Mouse (Mus musculus): ENCODE data around the gene Rsc1a1. TPM values are rescaled to one million over a fixed set of nuclear protein-coding genes. Genes with fewer than 3 reads are reported as not detected.
A peak's percentile ranks its signal among the peaks of the same experiment; 100 is the strongest.

Rsc1a1 gene
- polyA plus RNA-seq, 1 experiment from 2014 or later: not detected

GRCm38 (mm10) chr4:141682706-141683230, 2.6 kb downstream of the Rsc1a1 start:
- ATAC-seq (ENCODE audit: insufficient read depth, low FRiP score): no peak
- H3K27ac ChIP-seq (ENCODE audit: low read length): 0 out of 2 replicates have a peak overlapping the region, but pooled peaks have one; percentile 16
- 71% methylated on average over 12 of the region's 12 CpGs for WGBS

GRCm38 (mm10) chr4:141681767-141682166, 3.6 kb downstream of the Rsc1a1 start:
- Histone ChIP-seq H3K36me3 (ENCODE audit: control insufficient read depth, insufficient read depth, low read length) (peaks cover 23% of the 10 kb centered on the region), H3K4me1 (ENCODE audit: control insufficient read depth, insufficient read depth, low read length) (peaks cover 11% of the 10 kb centered on the region), H3K27ac (ENCODE audit: low read length) (peak overlapping the region; percentile 62; the same call in 1 of the 2 replicates), H3K9ac (ENCODE audit: low read length) (no peak overlapping the region), H3K9me3 (replicated peaks; ENCODE audit: control insufficient read depth, low read length) (no peaks in the 10 kb centered on the region), H3K27me3 (ENCODE audit: control insufficient read depth, insufficient read depth, low read length) (no peaks in the 10 kb centered on the region), H3K4me2 (ENCODE audit: low read depth, low read length) (no peak overlapping the region), H3K4me3 (replicated peaks; ENCODE audit: low read length) (no peak overlapping the region)
- ATAC-seq (ENCODE audit: insufficient read depth, low FRiP score): peak; percentile 56; the same call in 1 of the 2 replicates
- WGBS: 57% methylated on average over 7 of the region's 7 CpGs

More at GRCm38 (mm10) chr4:141682706-141683230, 2.6 kb downstream of the Rsc1a1 start:
- H3K4me3 ChIP-seq (replicated peaks; ENCODE audit: low read length): no peak overlapping the region
- H3K36me3 ChIP-seq (ENCODE audit: control insufficient read depth, insufficient read depth, low read length): peaks cover 23% of the 10 kb centered on the region
- no peak overlapping the region for H3K9ac ChIP-seq (ENCODE audit: low read length)
- H3K27me3 ChIP-seq (ENCODE audit: control insufficient read depth, insufficient read depth, low read length): no peaks in the 10 kb centered on the region
- no peak overlapping the region for H3K4me2 ChIP-seq (ENCODE audit: low read depth, low read length)
- peaks cover 11% of the 10 kb centered on the region for H3K4me1 ChIP-seq (ENCODE audit: control insufficient read depth, insufficient read depth, low read length)
- no peaks in the 10 kb centered on the region for H3K9me3 ChIP-seq (replicated peaks; ENCODE audit: control insufficient read depth, low read length)

GRCm38 (mm10) chr4:141680892-141681291, 4.5 kb downstream of the Rsc1a1 start:
- Histone ChIP-seq H3K4me1 (ENCODE audit: control insufficient read depth, insufficient read depth, low read length) (peaks cover 11% of the 10 kb centered on the region), H3K27ac (ENCODE audit: low read length) (peak overlapping the region; percentile 17; the same call in 1 of the 2 replicates), H3K27me3 (ENCODE audit: control insufficient read depth, insufficient read depth, low read length) (no peaks in the 10 kb centered on the region), H3K4me3 (replicated peaks; ENCODE audit: low read length) (no peak overlapping the region), H3K9ac (ENCODE audit: low read length) (no peak overlapping the region), H3K36me3 (ENCODE audit: control insufficient read depth, insufficient read depth, low read length) (peaks cover 20% of the 10 kb centered on the region), H3K9me3 (replicated peaks; ENCODE audit: control insufficient read depth, low read length) (no peaks in the 10 kb centered on the region), H3K4me2 (ENCODE audit: low read depth, low read length) (no peak overlapping the region)
- ATAC-seq (ENCODE audit: insufficient read depth, low FRiP score): peak; percentile 51; the same call in 1 of the 2 replicates
- WGBS: 46% methylated on average over 12 of the region's 12 CpGs

- ATAC-seq (ENCODE audit: insufficient read depth, low FRiP score): no peak
- Histone ChIP-seq H3K9me3 (replicated peaks; ENCODE audit: control insufficient read depth, low read length) (no peaks in the 10 kb centered on the region), H3K4me3 (replicated peaks; ENCODE audit: low read length) (no peak overlapping the region), H3K27ac (ENCODE audit: low read length) (no peak overlapping the region), H3K4me2 (ENCODE audit: low read depth, low read length) (no peak overlapping the region), H3K27me3 (ENCODE audit: control insufficient read depth, insufficient read depth, low read length) (no peaks in the 10 kb centered on the region), H3K9ac (ENCODE audit: low read length) (no peak overlapping the region), H3K4me1 (ENCODE audit: control insufficient read depth, insufficient read depth, low read length) (peaks cover 10% of the 10 kb centered on the region), H3K36me3 (ENCODE audit: control insufficient read depth, insufficient read depth, low read length) (peaks cover 8% of the 10 kb centered on the region)
- 85% methylated on average over 2 of the region's 2 CpGs for WGBS
Observed at GRCm38 (mm10) chr4:141679016-141679415, 6.4 kb downstream of the Rsc1a1 start.

GRCm38 (mm10) chr4:141676462-141676979, 8.9 kb downstream of the Rsc1a1 start:
- H3K4me3 ChIP-seq (replicated peaks; ENCODE audit: low read length): no peak overlapping the region
- H3K4me2 ChIP-seq (ENCODE audit: low read depth, low read length): no peak overlapping the region
- H3K9ac ChIP-seq (ENCODE audit: low read length): no peak overlapping the region
- 74% methylated on average over 5 of the region's 5 CpGs for WGBS
- ATAC-seq (ENCODE audit: insufficient read depth, low FRiP score): no peak
- H3K36me3 ChIP-seq (ENCODE audit: control insufficient read depth, insufficient read depth, low read length): no peaks in the 10 kb centered on the region
- H3K27me3 ChIP-seq (ENCODE audit: control insufficient read depth, insufficient read depth, low read length): no peaks in the 10 kb centered on the region
- H3K4me1 ChIP-seq (ENCODE audit: control insufficient read depth, insufficient read depth, low read length): no peaks in the 10 kb centered on the region
- no peak overlapping the region for H3K27ac ChIP-seq (ENCODE audit: low read length)
- no peaks in the 10 kb centered on the region for H3K9me3 ChIP-seq (replicated peaks; ENCODE audit: control insufficient read depth, low read length)

GRCm38 (mm10) chr4:141672325-141672724, 13.1 kb downstream of the Rsc1a1 start:
- Histone ChIP-seq H3K36me3 (ENCODE audit: control insufficient read depth, insufficient read depth, low read length) (no peaks in the 10 kb centered on the region), H3K4me1 (ENCODE audit: control insufficient read depth, insufficient read depth, low read length) (0 out of 2 replicates have a peak, but pooled peaks cover 5% of the 10 kb centered on the region), H3K4me3 (replicated peaks; ENCODE audit: low read length) (no peak overlapping the region), H3K9ac (ENCODE audit: low read length) (no peak overlapping the region), H3K27ac (ENCODE audit: low read length) (no peak overlapping the region), H3K4me2 (ENCODE audit: low read depth, low read length) (no peak overlapping the region), H3K9me3 (replicated peaks; ENCODE audit: control insufficient read depth, low read length) (no peaks in the 10 kb centered on the region), H3K27me3 (ENCODE audit: control insufficient read depth, insufficient read depth, low read length) (no peaks in the 10 kb centered on the region)
- no peak for ATAC-seq (ENCODE audit: insufficient read depth, low FRiP score)
- 67% methylated on average over 13 of the region's 13 CpGs for WGBS

- no peak overlapping the region for H3K4me3 ChIP-seq (replicated peaks; ENCODE audit: low read length)
- H3K9ac ChIP-seq (ENCODE audit: low read length): peak overlapping the region; percentile 10; the same call in 1 of the 2 replicates
- H3K27me3 ChIP-seq (ENCODE audit: control insufficient read depth, insufficient read depth, low read length): no peaks in the 10 kb centered on the region
- H3K4me1 ChIP-seq (ENCODE audit: control insufficient read depth, insufficient read depth, low read length): 0 out of 2 replicates have a peak, but pooled peaks cover 5% of the 10 kb centered on the region
- ATAC-seq (ENCODE audit: insufficient read depth, low FRiP score): no peak
- no peaks in the 10 kb centered on the region for H3K9me3 ChIP-seq (replicated peaks; ENCODE audit: control insufficient read depth, low read length)
- peak overlapping the region; percentile 49; the same call in 1 of the 2 replicates for H3K27ac ChIP-seq (ENCODE audit: low read length)
- no peaks in the 10 kb centered on the region for H3K36me3 ChIP-seq (ENCODE audit: control insufficient read depth, insufficient read depth, low read length)
- no peak overlapping the region for H3K4me2 ChIP-seq (ENCODE audit: low read depth, low read length)
- 50% methylated on average over 4 of the region's 4 CpGs for WGBS
Observed at GRCm38 (mm10) chr4:141671389-141671788, 14.0 kb downstream of the Rsc1a1 start.

- WGBS: 80% methylated on average over 18 of the region's 18 CpGs
- Histone ChIP-seq H3K9me3 (replicated peaks; ENCODE audit: control insufficient read depth, low read length) (no peaks in the 10 kb centered on the region), H3K27ac (ENCODE audit: low read length) (no peak overlapping the region), H3K4me1 (ENCODE audit: control insufficient read depth, insufficient read depth, low read length) (0 out of 2 replicates have a peak, but pooled peaks cover 5% of the 10 kb centered on the region), H3K9ac (ENCODE audit: low read length) (no peak overlapping the region), H3K4me3 (replicated peaks; ENCODE audit: low read length) (no peak overlapping the region), H3K4me2 (ENCODE audit: low read depth, low read length) (no peak overlapping the region), H3K27me3 (ENCODE audit: control insufficient read depth, insufficient read depth, low read length) (no peaks in the 10 kb centered on the region), H3K36me3 (ENCODE audit: control insufficient read depth, insufficient read depth, low read length) (no peaks in the 10 kb centered on the region)
- no peak for ATAC-seq (ENCODE audit: insufficient read depth, low FRiP score)
Observed at GRCm38 (mm10) chr4:141669898-141670712, 15.3 kb downstream of the Rsc1a1 start.

GRCm38 (mm10) chr4:141664799-141665198, 20.6 kb downstream of the Rsc1a1 start, which contains the start of gene Plekhm2:
Gene Plekhm2, minus strand, starts transcription at chr4:141664899.
- H3K36me3 ChIP-seq (ENCODE audit: control insufficient read depth, insufficient read depth, low read length): 0 out of 2 replicates have a peak, but pooled peaks cover 3% of the 10 kb centered on the region
- 64% methylated on average over 8 of the region's 8 CpGs for WGBS
- no peaks in the 10 kb centered on the region for H3K27me3 ChIP-seq (ENCODE audit: control insufficient read depth, insufficient read depth, low read length)
- peak within 1 kb of the TSS; percentile 98 for H3K9ac ChIP-seq (ENCODE audit: low read length)
- H3K27ac ChIP-seq (ENCODE audit: low read length): peak within 1 kb of the TSS; percentile 72
- H3K9me3 ChIP-seq (replicated peaks; ENCODE audit: control insufficient read depth, low read length): no peaks in the 10 kb centered on the region
- peaks cover 9% of the 10 kb centered on the region for H3K4me1 ChIP-seq (ENCODE audit: control insufficient read depth, insufficient read depth, low read length)
- peak within 1 kb of the TSS; percentile 86 for H3K4me3 ChIP-seq (replicated peaks; ENCODE audit: low read length)
- H3K4me2 ChIP-seq (ENCODE audit: low read depth, low read length): peak within 1 kb of the TSS; percentile 93
- ATAC-seq (ENCODE audit: insufficient read depth, low FRiP score): no peak

Data from stomach, embryonic 16.5 days (tissue).